Mouse (Mus musculus) hindbrain, postnatal 0 days (tissue): ENCODE measurements around the gene Prss34. TPM values are rescaled to one million over a fixed set of nuclear protein-coding genes. Genes with fewer than 3 reads are reported as not detected.

Experiments used
- ATAC-seq: fragments of 200-750 bp; cut with Nextera tagmentation; 2 replicates; pipeline ENCODE4 v1.8.0; 2017; ENCODE audit warnings: mild to moderate bottlenecking, moderate TSS enrichment, moderate library complexity
- DNase-seq: peaks from one replicate; pipeline ENCODE4 v3.0.0-alpha.2; 2015; ENCODE audit warnings: low spot score
- H3K27ac ChIP-seq: fragments of 300-500 bp; sonication (generic); 2 replicates; pipeline ENCODE4 v1.5.1; 2014; ENCODE audit warnings: mild to moderate bottlenecking
- H3K27me3 ChIP-seq: fragments of 300-500 bp; sonication (generic); 2 replicates; pipeline ENCODE4 v1.6.1; 2014; ENCODE audit warnings: low read length, mixed read lengths; ENCODE audit not compliant: insufficient read depth
- H3K36me3 ChIP-seq: fragments of 300-500 bp; sonication (generic); 2 replicates; pipeline ENCODE4 v1.6.1; 2014; ENCODE audit warnings: low read length, mixed read lengths; ENCODE audit not compliant: insufficient read depth
- H3K4me1 ChIP-seq: fragments of 300-500 bp; sonication (generic); 2 replicates; pipeline ENCODE4 v1.6.1; 2014; ENCODE audit warnings: antibody characterized with exemption, low read length, mixed read lengths; ENCODE audit not compliant: insufficient read depth
- H3K4me2 ChIP-seq: fragments of 300-500 bp; sonication (generic); 2 replicates; pipeline ENCODE4 v1.6.1; 2014; ENCODE audit warnings: low read depth, mild to moderate bottlenecking, low read length, moderate library complexity, mixed read lengths
- H3K4me3 ChIP-seq: fragments of 300-500 bp; sonication (generic); 2 replicates; pipeline ENCODE4 v1.5.1; 2014; ENCODE audit warnings: low read length
- H3K9ac ChIP-seq: fragments of 300-500 bp; sonication (generic); replicated peaks from 2 replicates; pipeline ENCODE4 v1.6.1; 2014; ENCODE audit warnings: mild to moderate bottlenecking, low read length, moderate library complexity, mixed read lengths
- H3K9me3 ChIP-seq: fragments of 300-500 bp; sonication (generic); 2 replicates; pipeline ENCODE4 v1.6.1; 2016; ENCODE audit warnings: low read length, mixed read lengths
- CTCF ChIP-seq: IDR thresholded peaks from 2 replicates; pipeline ENCODE4 v1.5.1; 2016; ENCODE audit warnings: antibody characterized with exemption, control low read depth, low read depth
- WGBS: fragments of 180-500 bp; shearing (Covaris S2); extraction: QIAGEN DNeasy Blood & Tissue Kit; methylation state at CpG from one replicate; pipeline ENCODE4 v1.1.7; 2014; 5-methylcytosine and 5-hydroxymethylcytosine counted together
- polyA plus RNA-seq: library from polyadenylated mRNA; unstranded; fragments of >200 nt; fragmentation: Nextera tagmentation; extraction: Ambion mirVana; gene quantifications from 2 replicates; pipeline ENCODE4 v1.2.1, GENCODE M21; 2015
- total RNA-seq: library from RNA; depleted of rRNA; stranded (reverse); fragments of >200 nt; gene quantifications from 2 replicates; pipeline ENCODE4 v1.2.3, GENCODE M21; 2014; rRNA removed

The Prss34 gene
- total RNA-seq (not detected in 2 replicates), polyA plus RNA-seq (not detected in 2 replicates)

DNA sequence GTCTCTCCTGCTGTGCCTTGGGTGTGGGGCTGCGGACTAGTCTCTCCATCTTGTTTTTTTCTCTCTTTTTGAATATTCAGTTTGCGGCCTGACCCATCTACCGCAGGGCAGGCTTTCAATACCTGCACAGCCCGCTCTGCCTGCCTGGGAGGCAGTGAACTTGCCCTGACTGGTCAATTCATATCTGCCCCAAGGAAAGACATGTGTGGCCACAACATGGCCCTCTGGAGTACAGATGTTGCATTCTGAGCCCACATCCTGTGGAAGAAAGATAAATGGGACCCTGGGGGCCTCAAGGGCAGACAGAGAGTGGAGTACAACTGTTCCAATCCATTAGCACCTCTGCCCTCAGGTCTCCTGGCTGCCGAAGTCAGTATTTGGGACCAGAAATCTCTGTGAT, at the start of gene Prss34:
Gene Prss34, plus strand, starts transcription at position 301 of the 400 bp plus-strand sequence.
- H3K9ac ChIP-seq: no peak within 1 kb of the TSS
- no peak within 1 kb of the TSS for H3K27ac ChIP-seq
- no peak within 1 kb of the TSS for H3K4me2 ChIP-seq
- TF ChIP-seq CTCF: no peak
- no peaks in the 10 kb centered on the region for H3K36me3 ChIP-seq
- H3K4me3 ChIP-seq: no peak within 1 kb of the TSS
- no peaks in the 10 kb centered on the region for H3K27me3 ChIP-seq
- 80% methylated on average over 5 of the region's 5 CpGs for WGBS
- DNase-seq: no peak
- H3K9me3 ChIP-seq: no peaks in the 10 kb centered on the region
- no peaks in the 10 kb centered on the region for H3K4me1 ChIP-seq
- ATAC-seq: no peak

DNA sequence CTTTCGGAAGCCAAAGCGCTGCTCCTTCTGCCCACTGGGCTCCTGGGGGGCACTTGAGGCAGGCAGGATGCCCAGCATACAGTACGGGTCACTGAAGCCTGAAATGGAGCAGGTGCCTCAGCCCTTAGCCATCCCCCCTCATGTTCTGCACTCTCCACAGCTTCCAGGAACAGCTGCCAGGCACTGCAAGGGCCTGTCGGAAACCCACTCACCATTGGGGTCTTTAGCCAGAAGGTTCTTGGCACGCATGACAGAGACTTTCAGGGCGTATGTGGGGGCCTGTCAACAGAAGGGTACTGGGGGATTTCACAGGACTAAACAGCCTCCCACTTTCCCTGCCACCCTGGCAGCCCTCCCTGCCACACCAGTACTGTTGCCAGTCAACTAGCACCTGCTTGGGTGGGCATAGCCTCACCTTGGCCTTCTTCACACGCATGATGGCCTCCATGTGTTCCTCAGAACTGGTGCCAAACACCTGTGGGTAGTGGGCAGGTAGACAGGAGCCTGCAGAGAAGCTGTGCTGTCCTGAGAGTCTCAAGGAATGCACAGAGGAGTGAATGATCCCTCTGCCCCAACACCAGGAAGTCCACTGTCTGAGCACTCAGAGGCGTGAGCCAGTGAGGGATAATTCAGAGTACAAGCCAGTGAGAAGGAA, 47.9 kb upstream of the Prss34 start:
- DNase-seq: peak; percentile 70
- no peak for TF ChIP-seq CTCF
- H3K4me1 ChIP-seq: peaks cover 17% of the 10 kb centered on the region
- peak; percentile 29 for ATAC-seq
- H3K36me3 ChIP-seq: no peaks in the 10 kb centered on the region; the same call in 1 of the 2 replicates
- no peaks in the 10 kb centered on the region for H3K9me3 ChIP-seq
- no peak overlapping the region for H3K4me3 ChIP-seq
- H3K27me3 ChIP-seq: no peaks in the 10 kb centered on the region
- 53% methylated on average over 8 of the region's 8 CpGs for WGBS
- no peak overlapping the region; the same call in 1 of the 2 replicates for H3K27ac ChIP-seq
- H3K4me2 ChIP-seq: no peak overlapping the region
- H3K9ac ChIP-seq: no peak overlapping the region

DNA sequence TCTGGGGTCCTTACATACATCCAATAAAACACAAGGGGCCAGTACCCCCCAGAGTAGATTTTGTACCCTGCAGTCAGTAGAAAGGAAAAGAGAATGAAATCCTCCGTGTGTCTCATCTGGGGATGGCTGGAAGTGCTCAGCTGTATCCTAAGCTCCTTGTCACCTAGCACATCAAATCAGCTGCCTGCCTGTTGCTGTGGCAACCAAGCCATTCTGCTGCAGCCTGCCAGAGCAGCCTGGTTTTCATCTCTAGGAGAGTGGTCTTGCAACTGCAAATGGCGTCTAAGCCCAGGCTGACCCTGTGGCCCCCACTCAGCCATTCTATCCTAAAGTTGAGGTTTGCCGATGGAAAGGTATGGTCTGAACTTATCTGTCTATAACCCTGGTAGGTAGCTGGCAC, 45.6 kb upstream of the Prss34 start:
- no peak overlapping the region for H3K4me3 ChIP-seq
- DNase-seq (peak; percentile 77), ATAC-seq (peak; percentile 42)
- no peak overlapping the region for H3K9ac ChIP-seq
- peaks cover 24% of the 10 kb centered on the region for H3K4me1 ChIP-seq
- 18% methylated on average over 3 of the region's 3 CpGs for WGBS
- H3K9me3 ChIP-seq: no peaks in the 10 kb centered on the region
- H3K27me3 ChIP-seq: no peaks in the 10 kb centered on the region
- H3K27ac ChIP-seq: peak overlapping the region; percentile 62
- H3K36me3 ChIP-seq: no peaks in the 10 kb centered on the region
- H3K4me2 ChIP-seq: no peak overlapping the region
- TF ChIP-seq CTCF: no peak

DNA sequence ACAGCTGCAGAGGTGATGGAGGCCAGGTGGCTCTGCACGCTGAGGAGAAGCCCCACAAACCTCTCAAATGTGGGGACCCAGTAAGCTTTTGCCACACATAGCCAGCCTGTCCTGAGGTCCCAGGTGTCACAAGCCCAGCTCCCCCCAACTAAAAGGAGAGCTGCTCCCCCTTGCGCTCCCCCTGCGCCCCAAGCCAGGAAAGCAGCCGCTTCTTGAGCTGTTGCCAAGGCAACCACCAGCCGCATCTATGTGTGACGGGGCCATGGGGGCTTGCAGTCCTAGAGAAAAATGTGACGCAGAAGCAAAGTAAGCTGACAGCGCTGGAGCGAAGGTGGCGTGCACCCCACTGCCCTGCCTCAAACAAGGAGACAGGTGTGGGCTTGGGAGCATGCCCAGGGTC, 44.4 kb upstream of the Prss34 start:
- Histone ChIP-seq H3K27ac (peak overlapping the region; percentile 62), H3K4me3 (no peak overlapping the region), H3K4me2 (peak overlapping the region; percentile 27), H3K27me3 (no peaks in the 10 kb centered on the region), H3K9me3 (no peaks in the 10 kb centered on the region), H3K36me3 (no peaks in the 10 kb centered on the region), H3K4me1 (peaks cover 24% of the 10 kb centered on the region), H3K9ac (peak overlapping the region; percentile 9; the same call in 1 of the 2 replicates)
- TF ChIP-seq CTCF: no peak
- DNase-seq: peak; percentile 77
- WGBS: 6% methylated on average over 10 of the region's 10 CpGs
- ATAC-seq: peak; percentile 19; the same call in 1 of the 2 replicates

DNA sequence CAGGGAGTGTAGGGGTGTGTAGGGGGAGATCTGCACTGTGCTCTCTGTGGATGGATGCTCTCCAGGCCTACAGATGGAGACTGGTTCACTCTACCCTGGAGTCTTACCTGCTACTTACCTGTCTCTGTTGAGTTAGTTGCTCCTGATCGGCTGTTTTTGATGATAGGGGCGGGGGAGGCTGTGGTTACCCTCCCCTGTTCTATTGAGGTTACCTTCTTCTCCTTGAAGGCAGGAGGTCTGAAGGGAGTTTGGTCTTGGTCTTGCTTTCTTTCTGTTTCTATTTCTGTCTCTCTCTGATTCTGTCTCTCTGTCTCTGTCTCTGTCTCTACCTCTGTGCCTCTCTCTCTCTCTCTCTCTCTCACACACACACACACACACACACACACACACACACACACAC, 43.1 kb upstream of the Prss34 start:
- no peak for ATAC-seq
- Histone ChIP-seq H3K27ac (no peak overlapping the region), H3K9me3 (no peaks in the 10 kb centered on the region), H3K27me3 (no peaks in the 10 kb centered on the region), H3K4me3 (no peak overlapping the region), H3K36me3 (no peaks in the 10 kb centered on the region), H3K4me2 (peak overlapping the region; percentile 50; the same call in 1 of the 2 replicates), H3K4me1 (peaks cover 22% of the 10 kb centered on the region), H3K9ac (no peak overlapping the region)
- no peak for TF ChIP-seq CTCF
- 67% methylated on average over 2 of the region's 2 CpGs for WGBS
- no peak for DNase-seq

DNA sequence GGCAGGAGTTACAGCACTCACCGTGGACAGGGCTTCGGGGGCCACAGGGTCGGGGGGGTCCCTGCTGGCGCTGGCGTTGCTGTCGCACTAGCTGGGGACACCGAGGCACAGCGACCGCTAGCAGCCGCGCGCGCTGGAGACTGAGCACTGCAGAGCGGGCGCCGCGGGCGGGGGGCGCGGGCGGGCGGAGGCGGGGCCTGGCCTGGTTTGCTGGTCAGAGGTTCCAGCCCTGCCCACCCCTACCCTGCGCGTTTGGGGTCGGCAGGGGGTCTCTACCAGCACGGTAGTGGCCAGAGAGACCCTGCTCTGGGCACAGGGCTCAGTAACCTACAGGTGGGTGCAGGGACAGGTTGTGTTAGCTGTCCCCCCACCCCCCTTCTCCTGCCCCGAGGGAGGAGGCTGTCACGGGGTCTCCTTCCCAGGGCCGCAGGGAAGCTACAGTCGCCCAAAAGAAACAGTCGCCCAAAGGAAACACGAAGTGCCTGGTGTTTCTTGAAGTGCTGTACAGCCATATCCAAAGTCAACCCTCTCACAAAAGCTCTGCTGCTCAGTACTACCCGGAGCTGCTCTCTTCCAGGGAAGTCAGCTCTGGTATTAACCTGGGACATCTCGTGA, 41.9 kb upstream of the Prss34 start, which contains the start of gene Baiap3:
Gene Baiap3, minus strand, starts transcription at position 225 of the 615 bp plus-strand sequence.
- 4% methylated on average over 35 of the region's 35 CpGs for WGBS
- ATAC-seq (peak; percentile 42; the same call in 1 of the 2 replicates), DNase-seq (peak; percentile 50)

More for the DNA sequence above, 41.9 kb upstream of the Prss34 start, which contains the start of gene Baiap3:
- no peak for TF ChIP-seq CTCF
- Histone ChIP-seq H3K9ac (peak within 1 kb of the TSS; percentile 31), H3K9me3 (no peaks in the 10 kb centered on the region), H3K27me3 (no peaks in the 10 kb centered on the region), H3K36me3 (no peaks in the 10 kb centered on the region), H3K4me3 (peak within 1 kb of the TSS; percentile 23), H3K27ac (no peak within 1 kb of the TSS), H3K4me1 (peaks cover 21% of the 10 kb centered on the region), H3K4me2 (peak within 1 kb of the TSS; percentile 50)
